33 mouse cellular contexts compared by ENCODE assay signal in genomic region chr19:11015468-11015867, GRCm38 (mm10). TPM values are rescaled to one million over a fixed set of nuclear protein-coding genes. Genes with fewer than 3 reads are reported as not detected.
DNase-seq lines count a peak whose midpoint lies in the region; ATAC-seq and TF ChIP-seq lines count a peak whose summit lies in the region.
"Had no signal": no experiment of that assay in that cellular context is flagged by ENCODE, and none has a peak within 500 bp of the region (broad histone marks: within the 10 kb centered on the region; RNA-seq: fewer than 3 reads in every experiment).

No protein-coding gene starts in this region.

- H3K9me3 ChIP-seq in liver, embryonic 16.5 days (replicated peaks; ENCODE audit: control insufficient read depth, low read length), result no peaks in the 10 kb centered on the region
- no peaks in the 10 kb centered on the region for H3K9me3 ChIP-seq in liver, embryonic 11.5 days (ENCODE audit: control insufficient read depth, low read length)
- H3K9me3 ChIP-seq in intestine, embryonic 16.5 days (ENCODE audit: control insufficient read depth, low read length), result no peaks in the 10 kb centered on the region
- H3K9me3 ChIP-seq in liver, postnatal 0 days (ENCODE audit: low read length), result no peaks in the 10 kb centered on the region
- H3K9me3 ChIP-seq: forebrain, embryonic 10.5 days; forebrain, embryonic 13.5 days; heart, embryonic 12.5 days; heart, embryonic 15.5 days had no signal

- TF ChIP-seq EP300 in liver, postnatal 0 days (IDR thresholded peaks at IDR 0.05; ENCODE audit: low read depth), result no peak
- TF ChIP-seq EP300 in heart, adult 2 months (IDR thresholded peaks at IDR 0.05; ENCODE audit: insufficient read depth, low read depth, low read length), result no peak

- DNase-seq in liver, embryonic 11.5 days (ENCODE audit: low spot score), result no peak
- DNase-seq in liver, postnatal 0 days, result no peak
- DNase-seq in yolk sac, embryonic 10.5 days (ENCODE audit: low spot score), result peak; percentile 40
- DNase-seq in heart, adult 9 months (ENCODE audit: low spot score in 2 of 2), result no peak
- no peak for DNase-seq in kidney, postnatal 36 days
- no peak for DNase-seq in heart, adult 2 months
- DNase-seq: adrenal gland, adult 2 months; adrenal gland, postnatal 14 days; cerebellum, adult 18-20 months; cerebellum, adult 9-10 months; cerebellum, postnatal 14 days; gastrocnemius, postnatal 10 days; gastrocnemius, postnatal 36 days; heart, postnatal 10 days; heart, postnatal 4 days had no signal

- H3K4me2 ChIP-seq in liver, embryonic 16.5 days (ENCODE audit: low read depth, low read length), result no peak overlapping the region
- no peak overlapping the region for H3K4me2 ChIP-seq in liver, embryonic 11.5 days
- peak overlapping the region; percentile 20; the same call in 1 of the 2 replicates for H3K4me2 ChIP-seq in intestine, embryonic 16.5 days (ENCODE audit: low read depth, low read length)
- no peak overlapping the region for H3K4me2 ChIP-seq in liver, postnatal 0 days (ENCODE audit: low read depth, low read length)
- H3K4me2 ChIP-seq: forebrain, embryonic 13.5 days; heart, embryonic 12.5 days; heart, embryonic 15.5 days; hindbrain, embryonic 14.5 days had no signal

- no peaks in the 10 kb centered on the region for H3K36me3 ChIP-seq in liver, embryonic 16.5 days (ENCODE audit: control insufficient read depth, insufficient read depth)
- H3K36me3 ChIP-seq in liver, embryonic 11.5 days (ENCODE audit: control insufficient read depth, insufficient read depth, low read length), result no peaks in the 10 kb centered on the region
- H3K36me3 ChIP-seq in intestine, embryonic 16.5 days (ENCODE audit: control insufficient read depth, insufficient read depth, low read length), result no peaks in the 10 kb centered on the region
- H3K36me3 ChIP-seq in liver, postnatal 0 days (replicated peaks; ENCODE audit: insufficient read depth, low read length), result no peaks in the 10 kb centered on the region
- H3K36me3 ChIP-seq in heart, adult 2 months (ENCODE audit: control insufficient read depth, insufficient read depth, low read length), result no peaks in the 10 kb centered on the region
- H3K36me3 ChIP-seq: forebrain, embryonic 10.5 days; heart, embryonic 12.5 days; heart, embryonic 15.5 days had no signal

- peak; percentile 62 for ATAC-seq in liver, embryonic 16.5 days (ENCODE audit: low read depth)
- ATAC-seq in liver, embryonic 11.5 days (replicated peaks; ENCODE audit: low FRiP score), result no peak
- ATAC-seq in intestine, embryonic 16.5 days, result peak; percentile 89
- peak; percentile 81 for ATAC-seq in liver, postnatal 0 days
- ATAC-seq: CD4-positive, CD25-positive, alpha-beta regulatory T cell, adult 4 months; forebrain, embryonic 13.5 days; forebrain, embryonic 16.5 days had no signal

- no peak overlapping the region for H3K27ac ChIP-seq in liver, embryonic 16.5 days (ENCODE audit: low read length)
- H3K27ac ChIP-seq in liver, embryonic 11.5 days (ENCODE audit: low read depth, low read length), result no peak overlapping the region
- peak overlapping the region; percentile 85 for H3K27ac ChIP-seq in intestine, embryonic 16.5 days (ENCODE audit: low read length)
- H3K27ac ChIP-seq in liver, postnatal 0 days (ENCODE audit: low read depth), result no peak overlapping the region
- H3K27ac ChIP-seq in heart, adult 2 months, result no peak overlapping the region
- H3K27ac ChIP-seq: forebrain, embryonic 10.5 days; forebrain, embryonic 13.5 days; heart, embryonic 15.5 days; hindbrain, embryonic 14.5 days had no signal

- H3K4me3 ChIP-seq in liver, embryonic 16.5 days (ENCODE audit: low read depth, low read length), result no peak overlapping the region
- no peak overlapping the region for H3K4me3 ChIP-seq in liver, embryonic 11.5 days (ENCODE audit: low read depth, low read length)
- H3K4me3 ChIP-seq in intestine, embryonic 16.5 days (ENCODE audit: low read length), result no peak overlapping the region
- H3K4me3 ChIP-seq in liver, postnatal 0 days (ENCODE audit: low read depth, low read length), result no peak overlapping the region
- no peak overlapping the region for H3K4me3 ChIP-seq in heart, adult 2 months
- H3K4me3 ChIP-seq: forebrain, embryonic 10.5 days; forebrain, embryonic 13.5 days; heart, embryonic 12.5 days; heart, embryonic 15.5 days had no signal

- no peak overlapping the region for H3K9ac ChIP-seq in liver, embryonic 16.5 days (ENCODE audit: low read depth, low read length)
- H3K9ac ChIP-seq in liver, embryonic 11.5 days (ENCODE audit: low read depth, low read length), result no peak overlapping the region
- no peak overlapping the region for H3K9ac ChIP-seq in intestine, embryonic 16.5 days (ENCODE audit: low read depth, low read length)
- no peak overlapping the region for H3K9ac ChIP-seq in liver, postnatal 0 days (replicated peaks)
- no peak overlapping the region for H3K9ac ChIP-seq in heart, adult 2 months (ENCODE audit: low read depth, low read length)
- H3K9ac ChIP-seq: forebrain, embryonic 13.5 days; heart, embryonic 12.5 days; heart, embryonic 15.5 days; hindbrain, embryonic 14.5 days had no signal

- H3K4me1 ChIP-seq in liver, embryonic 16.5 days (ENCODE audit: control insufficient read depth, low read depth, low read length), result no peaks in the 10 kb centered on the region
- H3K4me1 ChIP-seq in liver, embryonic 11.5 days (replicated peaks; ENCODE audit: control insufficient read depth, insufficient read depth, low read length), result no peaks in the 10 kb centered on the region
- H3K4me1 ChIP-seq in intestine, embryonic 16.5 days (ENCODE audit: control insufficient read depth, insufficient read depth, low read length), result 0 out of 2 replicates have a peak, but pooled peaks cover 2% of the 10 kb centered on the region
- no peaks in the 10 kb centered on the region for H3K4me1 ChIP-seq in liver, postnatal 0 days (ENCODE audit: insufficient read depth)
- peaks cover 2% of the 10 kb centered on the region for H3K4me1 ChIP-seq in heart, adult 2 months (ENCODE audit: control insufficient read depth, insufficient read depth, low read length)
- H3K4me1 ChIP-seq: forebrain, embryonic 10.5 days; forebrain, embryonic 13.5 days; heart, embryonic 12.5 days; heart, embryonic 15.5 days had no signal

- no peaks in the 10 kb centered on the region for H3K27me3 ChIP-seq in liver, embryonic 16.5 days (ENCODE audit: control insufficient read depth, insufficient read depth, low read depth, low read length)
- no peaks in the 10 kb centered on the region for H3K27me3 ChIP-seq in liver, embryonic 11.5 days (replicated peaks; ENCODE audit: control insufficient read depth, insufficient read depth, low read length)
- H3K27me3 ChIP-seq in intestine, embryonic 16.5 days (replicated peaks; ENCODE audit: control insufficient read depth, insufficient read depth, low read length), result no peaks in the 10 kb centered on the region
- no peaks in the 10 kb centered on the region for H3K27me3 ChIP-seq in liver, postnatal 0 days (ENCODE audit: insufficient read depth, low read length)
- no peaks in the 10 kb centered on the region for H3K27me3 ChIP-seq in heart, adult 2 months (ENCODE audit: control insufficient read depth, insufficient read depth, low read length)
- H3K27me3 ChIP-seq: forebrain, embryonic 13.5 days; heart, embryonic 12.5 days; heart, embryonic 15.5 days had no signal

- intact Hi-C loops in heart, adult 2 months (cut with DNase I), result no loop called here

- TF ChIP-seq POLR2A in heart, adult 2 months (IDR thresholded peaks at IDR 0.05; ENCODE audit: insufficient read depth, low read depth, low read length), result no peak

- TF ChIP-seq CTCF in liver, postnatal 0 days (IDR thresholded peaks at IDR 0.05; ENCODE audit: low read depth), result no peak
- TF ChIP-seq CTCF in heart, adult 2 months (IDR thresholded peaks at IDR 0.05), result no peak

- H3K79me2 ChIP-seq in heart, adult 2 months (replicated peaks; ENCODE audit: control insufficient read depth, insufficient read depth, low read length), result no peaks in the 10 kb centered on the region

RNA-seq across cellular contexts. Expression of gene Ms4a18, which starts 2.4 kb away (rescaled TPM):
- polyA plus RNA-seq in liver, embryonic 16.5 days (2015; fragmentation: Nextera tagmentation; extraction: Ambion mirVana), result 0.20 TPM in 1 of 2 replicates, not detected in the other
- not detected in 2 replicates for polyA plus RNA-seq in liver, embryonic 11.5 days (2014; fragmentation: Nextera tagmentation; extraction: Ambion mirVana)
- polyA plus RNA-seq in intestine, embryonic 16.5 days (2015; fragmentation: Nextera tagmentation; extraction: Ambion mirVana), result 40.6 and 41.9 TPM in 2 replicates
- polyA plus RNA-seq in liver, postnatal 0 days (2015; fragmentation: Nextera tagmentation; extraction: Ambion mirVana), result not detected in 2 replicates
- not detected for total RNA-seq in heart, adult 2 months (2021)
- not detected in 2 replicates for polyA plus RNA-seq in heart, adult 2 months (2012; rRNA removed)
- total RNA-seq: adrenal gland, adult 2 months; adrenal gland, postnatal 14 days; gastrocnemius, adult 18-20 months; gastrocnemius, postnatal 10 days; gastrocnemius, postnatal 36 days; granulocyte monocyte progenitor cell, adult 5-6 weeks; heart, adult 8-10 months; heart, postnatal 10 days; heart, postnatal 4 days; MEL had no signal
- polyA plus RNA-seq: adrenal gland, adult 2 months; brain, embryonic 14.5 days; C2C12; CD4-positive, CD25-positive, alpha-beta regulatory T cell, adult 4 months; embryonic facial prominence, embryonic 11.5 days; embryonic facial prominence, embryonic 14.5 days; forebrain, embryonic 10.5 days; forebrain, embryonic 13.5 days; forebrain, embryonic 16.5 days; heart, embryonic 12.5 days; heart, embryonic 15.5 days; hindbrain, embryonic 11.5 days; hindbrain, embryonic 14.5 days had no signal

RNA-seq across cellular contexts. Expression of gene Ms4a15, which starts 22.4 kb away (rescaled TPM):
- not detected in 2 replicates for polyA plus RNA-seq in liver, embryonic 16.5 days (2015; fragmentation: Nextera tagmentation; extraction: Ambion mirVana)
- not detected in 2 replicates for polyA plus RNA-seq in liver, embryonic 11.5 days (2014; fragmentation: Nextera tagmentation; extraction: Ambion mirVana)
- polyA plus RNA-seq in intestine, embryonic 16.5 days (2015; fragmentation: Nextera tagmentation; extraction: Ambion mirVana), result 0.31 and 0.37 TPM in 2 replicates
- polyA plus RNA-seq in liver, postnatal 0 days (2015; fragmentation: Nextera tagmentation; extraction: Ambion mirVana), result not detected in 2 replicates
- not detected for total RNA-seq in heart, adult 2 months (2021)
- not detected in 2 replicates for polyA plus RNA-seq in heart, adult 2 months (2012; rRNA removed)
- total RNA-seq: adrenal gland, adult 2 months; adrenal gland, postnatal 14 days; gastrocnemius, adult 18-20 months; gastrocnemius, postnatal 10 days; gastrocnemius, postnatal 36 days; granulocyte monocyte progenitor cell, adult 5-6 weeks; heart, adult 8-10 months; heart, postnatal 10 days; heart, postnatal 4 days; MEL had no signal
- polyA plus RNA-seq: adrenal gland, adult 2 months; brain, embryonic 14.5 days; C2C12; embryonic facial prominence, embryonic 11.5 days; embryonic facial prominence, embryonic 14.5 days; forebrain, embryonic 10.5 days; forebrain, embryonic 13.5 days; heart, embryonic 12.5 days; heart, embryonic 15.5 days; hindbrain, embryonic 11.5 days; hindbrain, embryonic 14.5 days had no signal

RNA-seq across cellular contexts. Expression of gene Ms4a10, which starts 41.0 kb away (rescaled TPM):
- polyA plus RNA-seq in liver, embryonic 16.5 days (2015; fragmentation: Nextera tagmentation; extraction: Ambion mirVana), result 0.31 TPM in 1 of 2 replicates, not detected in the other
- polyA plus RNA-seq in liver, embryonic 11.5 days (2014; fragmentation: Nextera tagmentation; extraction: Ambion mirVana), result not detected in 2 replicates
- polyA plus RNA-seq in intestine, embryonic 16.5 days (2015; fragmentation: Nextera tagmentation; extraction: Ambion mirVana), result 111 and 159 TPM in 2 replicates
- not detected in 2 replicates for polyA plus RNA-seq in liver, postnatal 0 days (2015; fragmentation: Nextera tagmentation; extraction: Ambion mirVana)
- total RNA-seq in heart, adult 2 months (2021), result not detected
- polyA plus RNA-seq in heart, adult 2 months (2012; rRNA removed), result not detected in 2 replicates
- total RNA-seq: gastrocnemius, adult 18-20 months; gastrocnemius, postnatal 10 days; gastrocnemius, postnatal 36 days; granulocyte monocyte progenitor cell, adult 5-6 weeks; heart, adult 8-10 months; heart, postnatal 10 days; heart, postnatal 4 days; MEL had no signal
- polyA plus RNA-seq: brain, embryonic 14.5 days; C2C12; CD4-positive, CD25-positive, alpha-beta regulatory T cell, adult 4 months; embryonic facial prominence, embryonic 11.5 days; forebrain, embryonic 10.5 days; forebrain, embryonic 13.5 days; forebrain, embryonic 16.5 days; heart, embryonic 12.5 days; heart, embryonic 15.5 days; hindbrain, embryonic 14.5 days had no signal

Comparison
In these comparisons a context has a peak if more than half of its experiments do, and no peak if none do; other contexts are left out.
1. RNA of gene Ms4a18, which starts 2.4 kb away (polyA plus RNA-seq): 40.6 to 41.9 TPM in intestine, embryonic 16.5 days; 0.20 TPM in liver, embryonic 16.5 days, not detected in heart, adult 2 months, not detected in liver, embryonic 11.5 days and not detected in liver, postnatal 0 days; every median in the first group is over 10 times any median in the second.
2. RNA of gene Ms4a10, which starts 41.0 kb away (polyA plus RNA-seq): 111 to 159 TPM in intestine, embryonic 16.5 days; 0.31 TPM in liver, embryonic 16.5 days, not detected in liver, embryonic 11.5 days, not detected in liver, postnatal 0 days and not detected in heart, adult 2 months; every median in the first group is over 10 times any median in the second.